Mouse (Mus musculus): ENCODE results near the gene Cdhr3. TPM values are rescaled to one million over a fixed set of nuclear protein-coding genes. Genes with fewer than 3 reads are reported as not detected.
A peak's percentile ranks its signal among the peaks of the same experiment; 100 is the strongest.

Gene Cdhr3
- polyA plus RNA-seq, 1 experiment from 2014 or later = 0.80 TPM

DNA sequence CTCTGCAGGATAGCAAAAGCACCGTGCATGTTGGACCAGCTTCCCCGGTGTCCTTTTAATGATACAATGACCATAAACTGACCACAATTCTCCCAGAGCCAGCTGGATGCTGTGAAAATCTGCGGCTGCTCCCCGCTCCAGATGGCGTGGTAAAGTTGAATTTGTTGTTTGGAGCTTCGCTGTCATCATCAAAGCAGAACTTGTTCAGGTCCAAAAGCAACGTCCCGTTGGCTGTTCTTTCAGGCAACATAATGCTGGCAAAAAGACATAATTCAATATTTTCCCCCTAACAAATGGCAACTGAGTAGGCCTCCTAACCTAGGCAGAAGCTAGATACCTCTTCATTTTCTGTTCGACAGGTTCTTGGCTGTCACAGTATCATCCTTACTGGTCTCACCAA lies 39.4 kb downstream of the Cdhr3 start:
- Histone ChIP-seq H3K36me3 (ENCODE audit: control insufficient read depth, insufficient read depth, low read length) (no peaks in the 10 kb centered on the region), H3K27me3 (ENCODE audit: control insufficient read depth, insufficient read depth, low read length) (no peaks in the 10 kb centered on the region; the same call in 1 of the 2 replicates), H3K4me3 (replicated peaks; ENCODE audit: low read length) (no peak overlapping the region), H3K9ac (ENCODE audit: low read length) (no peak overlapping the region), H3K27ac (ENCODE audit: low read length) (no peak overlapping the region), H3K4me2 (ENCODE audit: low read depth, low read length) (no peak overlapping the region), H3K9me3 (replicated peaks; ENCODE audit: control insufficient read depth, low read length) (no peaks in the 10 kb centered on the region), H3K4me1 (ENCODE audit: control insufficient read depth, insufficient read depth, low read length) (peaks cover 13% of the 10 kb centered on the region)
- WGBS = 73% methylated on average over 9 of the region's 9 CpGs
- ATAC-seq (ENCODE audit: insufficient read depth, low FRiP score) = no peak

DNA sequence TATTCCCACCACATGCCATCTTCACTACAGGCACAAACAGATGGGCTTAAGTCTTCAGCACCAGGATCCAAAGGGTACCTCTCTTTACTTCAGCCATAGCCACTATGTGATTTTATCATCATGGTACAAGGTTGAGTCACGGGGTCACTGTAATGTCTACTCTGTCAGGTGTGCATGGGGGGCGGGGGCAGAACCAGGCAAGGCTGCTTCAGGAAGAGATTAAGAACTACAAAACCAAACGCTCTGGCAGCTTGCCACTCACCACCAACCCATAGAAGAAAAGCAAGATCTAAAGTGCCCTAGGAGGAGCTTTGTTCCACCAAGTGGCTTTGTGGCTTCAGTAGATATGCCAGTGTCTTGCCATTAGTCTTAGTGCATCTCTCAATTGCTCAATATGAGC lies 44.3 kb downstream of the Cdhr3 start:
- Histone ChIP-seq H3K36me3 (ENCODE audit: control insufficient read depth, insufficient read depth, low read length) (no peaks in the 10 kb centered on the region), H3K4me1 (ENCODE audit: control insufficient read depth, insufficient read depth, low read length) (no peaks in the 10 kb centered on the region), H3K9ac (ENCODE audit: low read length) (no peak overlapping the region), H3K27ac (ENCODE audit: low read length) (no peak overlapping the region), H3K27me3 (ENCODE audit: control insufficient read depth, insufficient read depth, low read length) (no peaks in the 10 kb centered on the region; the same call in 1 of the 2 replicates), H3K9me3 (replicated peaks; ENCODE audit: control insufficient read depth, low read length) (no peaks in the 10 kb centered on the region), H3K4me3 (replicated peaks; ENCODE audit: low read length) (no peak overlapping the region), H3K4me2 (ENCODE audit: low read depth, low read length) (no peak overlapping the region)
- no peak; the same call in 1 of the 2 replicates for ATAC-seq (ENCODE audit: insufficient read depth, low FRiP score)
- WGBS = 76% methylated on average over 3 of the region's 3 CpGs

DNA sequence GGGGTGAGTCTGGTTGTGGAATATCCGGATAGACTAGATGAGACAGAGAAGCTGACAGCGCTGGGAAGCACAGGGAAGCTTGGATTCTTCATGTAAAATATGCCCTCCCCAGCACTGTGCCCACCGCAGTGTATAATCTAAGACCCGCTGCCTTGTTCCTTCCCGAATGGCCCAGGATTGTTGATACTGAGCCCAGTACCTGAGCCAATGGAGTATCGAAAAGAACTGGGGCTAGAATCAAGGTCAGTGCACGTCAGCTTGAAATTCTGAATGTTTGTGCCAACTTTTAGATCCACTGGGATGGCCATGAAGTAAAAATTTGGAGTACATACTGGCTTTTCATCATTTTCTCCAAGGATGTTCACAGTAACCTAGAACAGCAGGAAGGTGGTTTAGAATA lies 46.2 kb downstream of the Cdhr3 start:
- Histone ChIP-seq H3K9ac (ENCODE audit: low read length) (no peak overlapping the region), H3K4me2 (ENCODE audit: low read depth, low read length) (no peak overlapping the region), H3K36me3 (ENCODE audit: control insufficient read depth, insufficient read depth, low read length) (no peaks in the 10 kb centered on the region), H3K4me3 (replicated peaks; ENCODE audit: low read length) (no peak overlapping the region), H3K27me3 (ENCODE audit: control insufficient read depth, insufficient read depth, low read length) (no peaks in the 10 kb centered on the region), H3K4me1 (ENCODE audit: control insufficient read depth, insufficient read depth, low read length) (no peaks in the 10 kb centered on the region), H3K9me3 (replicated peaks; ENCODE audit: control insufficient read depth, low read length) (no peaks in the 10 kb centered on the region), H3K27ac (ENCODE audit: low read length) (no peak overlapping the region)
- no peak for ATAC-seq (ENCODE audit: insufficient read depth, low FRiP score)
- 84% methylated on average over 7 of the region's 7 CpGs for WGBS

DNA sequence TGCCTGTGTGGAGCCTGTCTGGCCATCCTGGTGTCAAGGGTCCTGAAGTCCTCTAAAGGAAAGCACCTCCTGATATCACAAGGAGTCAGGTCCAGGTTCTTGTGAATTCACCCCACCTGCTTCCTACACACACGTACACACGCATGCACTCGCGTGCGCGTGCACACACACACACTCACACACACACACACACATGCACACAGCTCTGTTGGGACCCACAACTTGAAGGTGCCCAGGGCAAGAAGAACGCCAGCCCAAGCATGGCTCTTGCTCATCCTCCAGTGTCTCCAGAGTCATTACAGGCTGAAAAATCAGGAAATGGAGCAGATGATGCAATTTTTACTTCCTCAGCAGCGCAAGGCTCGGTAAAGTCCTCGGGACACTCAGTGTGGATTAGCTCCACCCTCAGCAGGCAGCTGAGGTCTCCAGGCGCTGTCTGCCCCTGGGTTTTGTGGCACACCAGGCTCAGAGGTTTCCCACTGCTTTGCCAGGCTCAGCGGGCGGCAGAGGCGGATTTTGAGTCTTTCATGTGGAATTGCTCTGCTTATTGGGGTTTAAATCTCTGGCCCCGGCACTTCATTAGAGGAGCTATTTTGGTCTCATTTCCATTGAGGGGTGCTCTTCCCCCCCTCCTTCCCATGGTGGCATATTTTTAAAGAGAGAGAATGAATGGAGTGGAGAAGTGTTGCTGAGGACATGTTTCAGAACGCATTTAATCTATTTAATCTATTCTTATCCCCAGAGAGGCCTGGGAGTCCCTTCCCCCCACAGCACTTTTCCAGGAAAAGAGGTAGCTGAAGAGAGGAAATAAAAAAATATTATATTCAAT lies 46.9 kb downstream of the Cdhr3 start:
- no peak; the same call in 1 of the 2 replicates for ATAC-seq (ENCODE audit: insufficient read depth, low FRiP score)
- H3K9me3 ChIP-seq (replicated peaks; ENCODE audit: control insufficient read depth, low read length) = no peaks in the 10 kb centered on the region
- H3K27ac ChIP-seq (ENCODE audit: low read length) = no peak overlapping the region
- H3K4me2 ChIP-seq (ENCODE audit: low read depth, low read length) = no peak overlapping the region; the same call in 1 of the 2 replicates
- no peak overlapping the region for H3K4me3 ChIP-seq (replicated peaks; ENCODE audit: low read length)
- H3K27me3 ChIP-seq (ENCODE audit: control insufficient read depth, insufficient read depth, low read length) = no peaks in the 10 kb centered on the region
- H3K36me3 ChIP-seq (ENCODE audit: control insufficient read depth, insufficient read depth, low read length) = no peaks in the 10 kb centered on the region
- H3K4me1 ChIP-seq (ENCODE audit: control insufficient read depth, insufficient read depth, low read length) = no peaks in the 10 kb centered on the region
- no peak overlapping the region for H3K9ac ChIP-seq (ENCODE audit: low read length)
- WGBS = 55% methylated on average over 16 of the region's 16 CpGs

DNA sequence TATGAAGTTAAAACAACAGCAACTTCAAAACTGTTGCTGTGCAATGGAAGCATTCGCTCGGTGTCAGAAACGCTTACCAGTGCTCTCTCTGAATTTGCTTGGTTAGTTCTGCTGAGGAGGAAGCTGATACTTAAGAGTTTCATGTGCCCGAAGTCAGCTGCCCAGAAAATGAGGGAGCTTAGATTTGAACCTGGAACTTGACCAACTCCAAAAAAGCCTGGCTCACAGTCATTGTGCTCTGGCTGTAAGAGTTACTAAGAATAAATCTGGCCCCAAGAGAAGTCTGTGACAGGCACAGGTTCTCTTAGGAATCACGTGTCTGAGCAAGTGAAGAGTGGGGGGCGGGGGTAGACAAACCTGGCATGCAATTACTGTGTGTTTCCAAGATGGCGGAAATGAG lies 51.2 kb downstream of the Cdhr3 start:
- Histone ChIP-seq H3K4me1 (ENCODE audit: control insufficient read depth, insufficient read depth, low read length) (no peaks in the 10 kb centered on the region), H3K4me2 (ENCODE audit: low read depth, low read length) (no peak overlapping the region), H3K27me3 (ENCODE audit: control insufficient read depth, insufficient read depth, low read length) (no peaks in the 10 kb centered on the region), H3K9ac (ENCODE audit: low read length) (no peak overlapping the region), H3K9me3 (replicated peaks; ENCODE audit: control insufficient read depth, low read length) (no peaks in the 10 kb centered on the region), H3K4me3 (replicated peaks; ENCODE audit: low read length) (no peak overlapping the region), H3K36me3 (ENCODE audit: control insufficient read depth, insufficient read depth, low read length) (no peaks in the 10 kb centered on the region), H3K27ac (ENCODE audit: low read length) (no peak overlapping the region)
- ATAC-seq (ENCODE audit: insufficient read depth, low FRiP score) = no peak
- 81% methylated on average over 7 of the region's 7 CpGs for WGBS

DNA sequence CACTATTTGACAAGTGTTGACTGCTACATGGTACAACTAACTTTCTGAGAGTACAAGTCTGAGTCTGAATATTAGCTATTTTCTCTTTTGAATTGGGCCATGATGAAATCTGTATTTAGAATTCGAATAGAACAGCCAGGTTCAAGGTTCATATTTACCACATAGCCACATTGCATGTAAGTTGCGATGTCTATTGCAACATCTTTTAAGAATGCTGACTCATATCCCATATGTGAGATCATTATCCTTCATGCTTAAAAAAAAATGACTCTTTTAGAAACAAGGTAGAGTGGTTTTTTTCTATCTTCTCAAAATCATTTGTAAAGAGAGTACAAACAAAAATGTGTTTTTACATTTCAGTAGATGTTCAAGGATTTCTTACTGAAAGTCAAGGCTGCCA lies 51.9 kb downstream of the Cdhr3 start:
- Histone ChIP-seq H3K9ac (ENCODE audit: low read length) (no peak overlapping the region), H3K27ac (ENCODE audit: low read length) (no peak overlapping the region), H3K36me3 (ENCODE audit: control insufficient read depth, insufficient read depth, low read length) (no peaks in the 10 kb centered on the region), H3K4me3 (replicated peaks; ENCODE audit: low read length) (no peak overlapping the region), H3K9me3 (replicated peaks; ENCODE audit: control insufficient read depth, low read length) (no peaks in the 10 kb centered on the region), H3K27me3 (ENCODE audit: control insufficient read depth, insufficient read depth, low read length) (no peaks in the 10 kb centered on the region), H3K4me2 (ENCODE audit: low read depth, low read length) (no peak overlapping the region), H3K4me1 (ENCODE audit: control insufficient read depth, insufficient read depth, low read length) (0 out of 2 replicates have a peak, but pooled peaks cover 3% of the 10 kb centered on the region)
- WGBS = 56% methylated on average over 2 of the region's 2 CpGs
- ATAC-seq (ENCODE audit: insufficient read depth, low FRiP score) = no peak

DNA sequence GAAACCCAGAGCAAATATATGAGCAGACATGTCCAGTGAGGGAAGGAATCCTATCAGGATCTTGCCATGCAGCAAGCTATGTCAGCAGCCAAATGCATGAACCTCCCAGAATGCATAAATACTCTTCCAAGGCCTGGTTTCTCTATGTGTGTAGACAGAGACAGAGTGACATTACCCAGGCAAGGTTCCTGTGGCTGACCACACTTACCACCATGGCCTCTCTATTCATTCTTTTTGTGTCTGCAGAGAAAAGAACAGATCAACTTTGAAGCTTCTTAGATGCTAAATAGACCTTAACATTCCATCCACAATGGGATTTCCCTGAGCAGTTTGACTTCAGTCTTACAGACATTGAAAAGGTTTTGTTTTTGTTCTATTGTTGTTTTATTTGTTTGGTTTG lies 54.0 kb downstream of the Cdhr3 start:
- H3K27ac ChIP-seq (ENCODE audit: low read length) = no peak overlapping the region
- no peak for ATAC-seq (ENCODE audit: insufficient read depth, low FRiP score)

DNA sequence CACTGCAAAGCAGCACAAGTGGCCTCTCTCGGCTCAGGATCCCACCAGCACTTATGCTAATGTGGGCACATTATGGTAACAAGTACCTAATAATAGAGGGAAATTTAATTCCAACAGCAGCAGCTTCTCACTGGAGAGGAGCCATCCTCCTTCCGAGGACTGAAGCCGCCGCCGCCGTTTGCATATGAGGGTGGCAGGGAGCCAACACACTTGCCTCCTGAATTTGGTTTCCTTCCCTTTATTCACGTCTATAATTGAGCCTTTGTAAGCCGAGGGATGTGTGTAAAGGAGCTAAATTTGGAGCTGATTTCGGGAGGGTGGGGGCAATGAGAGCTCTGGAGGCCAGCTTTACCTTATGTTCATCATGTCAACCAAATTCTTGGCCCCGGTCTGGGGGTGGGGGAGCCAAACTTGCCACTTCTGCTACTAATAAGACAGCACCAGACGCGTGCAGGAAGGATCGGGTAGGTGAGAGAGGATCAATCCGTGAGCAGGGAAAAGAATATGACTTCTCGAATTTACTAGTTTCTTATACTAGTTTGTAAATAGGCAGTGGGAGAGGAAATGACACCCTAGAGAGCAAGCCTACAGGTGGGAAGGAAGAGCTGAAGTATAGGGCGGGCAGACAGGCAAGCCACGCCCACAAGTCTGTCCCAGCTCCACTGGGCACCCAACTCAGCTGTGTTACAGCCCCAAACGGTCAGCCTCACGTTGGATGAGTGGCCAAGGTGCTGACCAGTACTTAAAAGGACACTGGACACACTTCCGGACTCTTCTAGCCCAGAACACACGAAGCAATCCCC lies 56.8 kb downstream of the Cdhr3 start:
- 19% methylated on average over 21 of the region's 21 CpGs for WGBS
- H3K9ac ChIP-seq (ENCODE audit: low read length) = no peak overlapping the region
- H3K4me3 ChIP-seq (replicated peaks; ENCODE audit: low read length) = no peak overlapping the region
- 0 out of 2 replicates have a peak, but pooled peaks cover 4% of the 10 kb centered on the region for H3K4me1 ChIP-seq (ENCODE audit: control insufficient read depth, insufficient read depth, low read length)
- no peaks in the 10 kb centered on the region for H3K27me3 ChIP-seq (ENCODE audit: control insufficient read depth, insufficient read depth, low read length)
- H3K9me3 ChIP-seq (replicated peaks; ENCODE audit: control insufficient read depth, low read length) = no peaks in the 10 kb centered on the region
- peak overlapping the region; percentile 35 for H3K4me2 ChIP-seq (ENCODE audit: low read depth, low read length)
- H3K36me3 ChIP-seq (ENCODE audit: control insufficient read depth, insufficient read depth, low read length) = no peaks in the 10 kb centered on the region
- peak; percentile 42; the same call in 1 of the 2 replicates for ATAC-seq (ENCODE audit: insufficient read depth, low FRiP score)
- no peak overlapping the region for H3K27ac ChIP-seq (ENCODE audit: low read length)

More for the DNA sequence above, 54.0 kb downstream of the Cdhr3 start:
- 0 out of 2 replicates have a peak, but pooled peaks cover 4% of the 10 kb centered on the region for H3K4me1 ChIP-seq (ENCODE audit: control insufficient read depth, insufficient read depth, low read length)
- H3K36me3 ChIP-seq (ENCODE audit: control insufficient read depth, insufficient read depth, low read length) = no peaks in the 10 kb centered on the region
- H3K4me2 ChIP-seq (ENCODE audit: low read depth, low read length) = no peak overlapping the region
- no peaks in the 10 kb centered on the region for H3K27me3 ChIP-seq (ENCODE audit: control insufficient read depth, insufficient read depth, low read length)
- no peaks in the 10 kb centered on the region for H3K9me3 ChIP-seq (replicated peaks; ENCODE audit: control insufficient read depth, low read length)
- no peak overlapping the region for H3K4me3 ChIP-seq (replicated peaks; ENCODE audit: low read length)
- H3K9ac ChIP-seq (ENCODE audit: low read length) = no peak overlapping the region

Data from stomach, embryonic 16.5 days (tissue).